Mouse (Mus musculus): ENCODE data around the gene Atp13a4. TPM values are rescaled to one million over a fixed set of nuclear protein-coding genes. Genes with fewer than 3 reads are reported as not detected.
A peak's percentile ranks its signal among the peaks of the same experiment; 100 is the strongest.

The Atp13a4 gene
- polyA plus RNA-seq, 1 experiment from 2014 or later: 1.5 TPM

DNA sequence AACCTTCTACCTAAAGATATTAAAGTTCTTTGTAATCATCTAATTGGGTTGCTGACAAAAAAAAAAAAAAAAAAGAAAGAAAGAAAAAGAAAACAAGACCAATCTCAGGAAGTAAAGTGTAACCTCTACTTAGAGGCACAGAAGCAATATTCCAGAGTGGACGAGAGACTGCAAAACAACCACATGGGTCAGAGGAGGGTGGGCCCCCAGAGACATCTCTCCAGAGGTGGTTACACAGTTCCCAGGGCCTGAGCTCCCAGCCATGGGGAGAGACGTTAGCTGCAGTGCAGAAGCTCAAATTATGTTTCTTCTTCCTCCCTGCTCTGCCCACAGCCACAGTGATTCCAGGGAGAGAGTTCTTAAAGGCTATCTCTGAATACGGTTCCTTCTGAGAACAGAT, 102.5 kb downstream of the Atp13a4 start:
- no peaks in the 10 kb centered on the region for H3K36me3 ChIP-seq (ENCODE audit: control insufficient read depth, insufficient read depth)
- H3K9me3 ChIP-seq (ENCODE audit: control insufficient read depth, low read length): no peaks in the 10 kb centered on the region
- no peak overlapping the region for H3K4me2 ChIP-seq (ENCODE audit: low read length)
- no peaks in the 10 kb centered on the region for H3K27me3 ChIP-seq (replicated peaks; ENCODE audit: control insufficient read depth, insufficient read depth, low read length)
- H3K4me3 ChIP-seq (replicated peaks; ENCODE audit: low read length): no peak overlapping the region
- H3K27ac ChIP-seq (ENCODE audit: low read length): no peak overlapping the region
- ATAC-seq: no peak
- peaks cover 4% of the 10 kb centered on the region for H3K4me1 ChIP-seq (replicated peaks; ENCODE audit: control insufficient read depth, insufficient read depth, low read length)
- H3K9ac ChIP-seq (replicated peaks; ENCODE audit: low read depth, low read length): no peak overlapping the region
- 56% methylated on average over 3 of the region's 3 CpGs for WGBS

DNA sequence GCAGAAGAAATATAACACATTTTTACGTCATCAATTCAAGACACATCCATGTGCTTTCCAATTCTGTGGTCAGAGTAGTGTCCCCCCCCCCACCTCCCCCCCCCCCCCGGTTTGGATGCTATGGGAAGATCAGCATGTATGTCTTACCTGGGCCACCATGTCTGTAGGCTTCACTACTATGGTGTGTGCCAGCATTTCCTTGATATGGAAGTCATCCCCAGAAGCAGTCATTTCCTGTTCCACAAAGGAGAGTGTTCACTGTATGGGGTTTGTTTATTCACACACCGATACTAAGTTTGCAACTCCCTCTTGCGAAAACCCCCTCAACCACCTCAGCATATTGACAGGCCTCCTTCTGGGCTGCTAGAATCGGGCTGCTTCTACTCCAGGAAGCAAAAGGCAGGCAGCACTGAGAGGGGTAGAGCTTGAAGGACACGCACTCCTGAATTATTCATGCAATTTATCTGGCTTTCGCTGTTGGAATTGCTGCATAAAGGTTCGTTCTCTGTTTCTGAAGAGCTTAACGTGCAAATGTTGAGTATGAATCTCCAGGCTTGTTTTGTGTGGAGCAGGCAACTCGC, 103.2 kb downstream of the Atp13a4 start:
- H3K36me3 ChIP-seq (ENCODE audit: control insufficient read depth, insufficient read depth): no peaks in the 10 kb centered on the region
- H3K27me3 ChIP-seq (replicated peaks; ENCODE audit: control insufficient read depth, insufficient read depth, low read length): no peaks in the 10 kb centered on the region
- no peak overlapping the region for H3K4me3 ChIP-seq (replicated peaks; ENCODE audit: low read length)
- 0 out of 2 replicates have a peak overlapping the region, but pooled peaks have one; percentile 5 for H3K9ac ChIP-seq (replicated peaks; ENCODE audit: low read depth, low read length)
- no peaks in the 10 kb centered on the region for H3K9me3 ChIP-seq (ENCODE audit: control insufficient read depth, low read length)
- peaks cover 4% of the 10 kb centered on the region for H3K4me1 ChIP-seq (replicated peaks; ENCODE audit: control insufficient read depth, insufficient read depth, low read length)
- peak; percentile 73 for ATAC-seq
- H3K4me2 ChIP-seq (ENCODE audit: low read length): no peak overlapping the region
- WGBS: 34% methylated on average over 9 of the region's 10 CpGs
- H3K27ac ChIP-seq (ENCODE audit: low read length): no peak overlapping the region

DNA sequence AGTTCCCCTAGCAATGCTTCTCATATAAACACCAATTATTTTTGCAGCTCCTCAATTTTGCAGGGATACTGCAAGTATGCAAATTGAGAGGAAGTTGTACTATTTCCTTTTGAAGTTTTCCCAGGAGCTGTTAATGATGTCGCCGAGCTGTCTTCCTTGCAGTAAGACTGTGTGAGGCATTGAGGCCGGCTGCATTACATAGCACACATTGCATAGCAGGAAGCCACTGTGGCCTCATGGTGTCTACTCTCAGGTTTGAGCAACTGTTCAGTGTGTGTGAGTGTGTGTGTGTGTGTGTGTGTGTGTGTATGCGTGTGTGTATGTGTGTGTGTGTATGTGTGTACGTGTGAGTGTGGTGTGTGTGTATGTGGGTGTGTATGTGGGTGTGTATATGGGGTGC, 106.6 kb downstream of the Atp13a4 start:
- H3K27ac ChIP-seq (ENCODE audit: low read length): no peak overlapping the region
- whole genome bisulfite sequencing: 72% methylated on average over 5 of the region's 5 CpGs
- no peak for ATAC-seq

DNA sequence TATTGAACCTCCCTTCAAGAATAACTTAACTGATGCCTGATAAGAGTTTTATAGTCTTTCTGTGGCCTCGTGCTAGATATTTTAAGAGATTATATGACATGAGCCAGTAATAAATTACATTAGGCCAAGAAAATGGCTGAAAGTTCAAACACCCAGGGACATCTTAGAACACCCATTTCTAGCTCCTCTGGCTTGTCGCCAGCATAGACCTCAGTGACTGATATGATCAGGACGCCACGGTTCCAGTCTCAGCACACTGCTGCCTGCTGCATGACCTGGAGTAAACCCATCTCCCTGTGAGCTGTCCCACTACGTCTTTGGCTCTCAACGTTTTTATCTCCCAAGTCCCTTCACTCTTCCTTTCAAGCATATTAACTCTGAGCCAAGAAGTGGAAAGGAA, 108.9 kb downstream of the Atp13a4 start:
- Histone ChIP-seq H3K27ac (ENCODE audit: low read length) (no peak overlapping the region), H3K4me1 (replicated peaks; ENCODE audit: control insufficient read depth, insufficient read depth, low read length) (no peaks in the 10 kb centered on the region), H3K36me3 (ENCODE audit: control insufficient read depth, insufficient read depth) (no peaks in the 10 kb centered on the region), H3K9ac (replicated peaks; ENCODE audit: low read depth, low read length) (no peak overlapping the region), H3K4me3 (replicated peaks; ENCODE audit: low read length) (no peak overlapping the region), H3K27me3 (replicated peaks; ENCODE audit: control insufficient read depth, insufficient read depth, low read length) (no peaks in the 10 kb centered on the region), H3K9me3 (ENCODE audit: control insufficient read depth, low read length) (no peaks in the 10 kb centered on the region), H3K4me2 (ENCODE audit: low read length) (no peak overlapping the region)
- 85% methylated on average over 6 of the region's 6 CpGs for WGBS
- no peak for ATAC-seq

More for the DNA sequence above, 106.6 kb downstream of the Atp13a4 start:
- H3K9ac ChIP-seq (replicated peaks; ENCODE audit: low read depth, low read length): no peak overlapping the region
- no peaks in the 10 kb centered on the region for H3K9me3 ChIP-seq (ENCODE audit: control insufficient read depth, low read length)
- H3K4me3 ChIP-seq (replicated peaks; ENCODE audit: low read length): no peak overlapping the region
- no peaks in the 10 kb centered on the region for H3K36me3 ChIP-seq (ENCODE audit: control insufficient read depth, insufficient read depth)
- peaks cover 4% of the 10 kb centered on the region for H3K4me1 ChIP-seq (replicated peaks; ENCODE audit: control insufficient read depth, insufficient read depth, low read length)
- no peak overlapping the region for H3K4me2 ChIP-seq (ENCODE audit: low read length)
- H3K27me3 ChIP-seq (replicated peaks; ENCODE audit: control insufficient read depth, insufficient read depth, low read length): no peaks in the 10 kb centered on the region

DNA sequence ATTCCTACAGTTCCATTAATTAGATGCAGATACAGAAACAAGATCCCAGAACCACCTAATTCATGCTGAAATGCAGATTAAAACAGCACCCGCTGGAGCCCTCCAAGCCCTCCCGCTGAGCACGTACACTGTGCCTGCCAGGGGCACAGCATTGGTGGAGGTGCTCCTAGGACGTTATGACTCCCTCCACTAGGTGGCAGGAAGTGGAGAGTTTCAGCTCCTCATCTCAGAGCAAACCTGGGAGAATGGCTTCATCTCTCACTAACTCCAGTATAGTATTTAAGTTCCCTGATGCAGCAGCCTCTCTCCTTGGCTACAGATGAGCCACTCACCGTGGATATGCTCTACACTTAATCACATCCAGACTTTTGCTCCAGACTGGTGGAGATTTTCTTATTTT, 110.0 kb downstream of the Atp13a4 start:
- Histone ChIP-seq H3K9ac (replicated peaks; ENCODE audit: low read depth, low read length) (no peak overlapping the region), H3K4me3 (replicated peaks; ENCODE audit: low read length) (no peak overlapping the region), H3K27me3 (replicated peaks; ENCODE audit: control insufficient read depth, insufficient read depth, low read length) (no peaks in the 10 kb centered on the region), H3K4me1 (replicated peaks; ENCODE audit: control insufficient read depth, insufficient read depth, low read length) (no peaks in the 10 kb centered on the region), H3K9me3 (ENCODE audit: control insufficient read depth, low read length) (no peaks in the 10 kb centered on the region), H3K27ac (ENCODE audit: low read length) (no peak overlapping the region), H3K4me2 (ENCODE audit: low read length) (no peak overlapping the region), H3K36me3 (ENCODE audit: control insufficient read depth, insufficient read depth) (no peaks in the 10 kb centered on the region)
- peak; percentile 92 for ATAC-seq
- WGBS: 14% methylated on average over 5 of the region's 5 CpGs

DNA sequence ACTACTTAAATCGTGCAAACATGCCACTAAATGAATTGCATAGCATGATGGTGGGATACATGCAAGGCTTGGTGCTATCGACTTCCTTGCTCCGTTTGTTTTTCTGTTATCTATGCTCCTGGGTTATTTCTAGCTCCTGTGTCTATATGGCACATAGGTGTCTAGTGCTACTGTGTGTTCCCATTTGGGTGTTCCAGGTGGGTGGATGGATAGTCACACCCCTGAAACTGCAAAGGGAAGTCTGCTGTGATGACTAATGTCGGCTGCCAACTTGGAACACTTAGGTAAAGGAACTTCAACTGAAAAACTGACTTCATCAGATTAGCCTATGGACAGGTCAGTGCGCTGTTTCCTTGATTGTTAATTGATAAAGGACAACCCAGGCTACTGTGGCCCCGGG, 129.8 kb downstream of the Atp13a4 start:
- no peak for ATAC-seq
- no peaks in the 10 kb centered on the region for H3K4me1 ChIP-seq (replicated peaks; ENCODE audit: control insufficient read depth, insufficient read depth, low read length)
- H3K4me3 ChIP-seq (replicated peaks; ENCODE audit: low read length): no peak overlapping the region
- no peak overlapping the region for H3K4me2 ChIP-seq (ENCODE audit: low read length)
- no peak overlapping the region for H3K9ac ChIP-seq (replicated peaks; ENCODE audit: low read depth, low read length)
- 93% methylated on average over 6 of the region's 6 CpGs for WGBS
- no peaks in the 10 kb centered on the region for H3K36me3 ChIP-seq (ENCODE audit: control insufficient read depth, insufficient read depth)
- no peaks in the 10 kb centered on the region for H3K27me3 ChIP-seq (replicated peaks; ENCODE audit: control insufficient read depth, insufficient read depth, low read length)
- no peak overlapping the region for H3K27ac ChIP-seq (ENCODE audit: low read length)
- H3K9me3 ChIP-seq (ENCODE audit: control insufficient read depth, low read length): no peaks in the 10 kb centered on the region

DNA sequence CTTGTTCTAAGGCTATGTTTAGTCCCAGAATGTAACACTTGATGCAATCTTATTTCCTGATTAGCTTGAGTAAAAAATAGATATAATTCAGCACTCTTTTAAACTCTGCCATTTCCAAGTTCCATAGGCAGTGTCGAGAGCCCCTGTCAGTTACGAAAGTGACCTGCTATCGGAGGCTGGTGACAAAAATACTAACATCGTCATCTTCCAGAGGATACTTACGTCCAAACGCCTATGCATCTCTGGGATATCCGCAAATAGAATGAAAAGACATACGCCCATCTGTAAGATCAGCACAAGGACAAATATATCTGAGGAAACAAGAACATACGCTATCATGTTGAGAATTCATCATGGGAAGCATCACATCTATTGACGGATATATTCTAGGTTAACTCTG, 137.3 kb downstream of the Atp13a4 start:
- Histone ChIP-seq H3K4me3 (replicated peaks; ENCODE audit: low read length) (no peak overlapping the region), H3K27me3 (replicated peaks; ENCODE audit: control insufficient read depth, insufficient read depth, low read length) (no peaks in the 10 kb centered on the region), H3K36me3 (ENCODE audit: control insufficient read depth, insufficient read depth) (no peaks in the 10 kb centered on the region), H3K27ac (ENCODE audit: low read length) (no peak overlapping the region), H3K4me2 (ENCODE audit: low read length) (no peak overlapping the region), H3K9me3 (ENCODE audit: control insufficient read depth, low read length) (no peaks in the 10 kb centered on the region), H3K9ac (replicated peaks; ENCODE audit: low read depth, low read length) (no peak overlapping the region), H3K4me1 (replicated peaks; ENCODE audit: control insufficient read depth, insufficient read depth, low read length) (no peaks in the 10 kb centered on the region)
- WGBS: 95% methylated on average over 10 of the region's 10 CpGs
- ATAC-seq: no peak

DNA sequence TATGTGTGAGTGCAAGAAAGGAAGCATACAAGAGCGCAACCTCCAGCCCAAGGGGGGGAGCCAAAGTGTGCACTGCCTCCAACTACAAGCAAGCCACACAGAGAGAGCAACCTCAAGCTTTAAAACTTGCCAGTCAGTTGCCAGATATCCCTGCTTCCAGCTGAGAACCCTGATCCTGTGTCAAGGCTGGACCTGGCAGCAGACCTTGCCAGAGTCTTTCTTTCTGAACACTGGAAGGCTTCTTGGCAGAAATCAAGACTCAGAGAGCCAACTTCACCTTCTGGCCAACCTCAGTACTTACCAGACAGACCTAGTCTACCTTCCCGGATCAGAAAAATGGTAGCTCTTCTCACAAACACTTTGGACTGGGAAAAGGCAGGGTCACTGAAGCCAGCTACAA, 145.6 kb downstream of the Atp13a4 start:
- 91% methylated on average over 2 of the region's 2 CpGs for WGBS
- no peaks in the 10 kb centered on the region for H3K36me3 ChIP-seq (ENCODE audit: control insufficient read depth, insufficient read depth)
- no peaks in the 10 kb centered on the region for H3K27me3 ChIP-seq (replicated peaks; ENCODE audit: control insufficient read depth, insufficient read depth, low read length)
- no peaks in the 10 kb centered on the region for H3K4me1 ChIP-seq (replicated peaks; ENCODE audit: control insufficient read depth, insufficient read depth, low read length)
- no peak overlapping the region for H3K4me3 ChIP-seq (replicated peaks; ENCODE audit: low read length)
- no peak overlapping the region for H3K9ac ChIP-seq (replicated peaks; ENCODE audit: low read depth, low read length)
- ATAC-seq: no peak
- H3K27ac ChIP-seq (ENCODE audit: low read length): no peak overlapping the region
- no peaks in the 10 kb centered on the region for H3K9me3 ChIP-seq (ENCODE audit: control insufficient read depth, low read length)
- no peak overlapping the region for H3K4me2 ChIP-seq (ENCODE audit: low read length)

DNA sequence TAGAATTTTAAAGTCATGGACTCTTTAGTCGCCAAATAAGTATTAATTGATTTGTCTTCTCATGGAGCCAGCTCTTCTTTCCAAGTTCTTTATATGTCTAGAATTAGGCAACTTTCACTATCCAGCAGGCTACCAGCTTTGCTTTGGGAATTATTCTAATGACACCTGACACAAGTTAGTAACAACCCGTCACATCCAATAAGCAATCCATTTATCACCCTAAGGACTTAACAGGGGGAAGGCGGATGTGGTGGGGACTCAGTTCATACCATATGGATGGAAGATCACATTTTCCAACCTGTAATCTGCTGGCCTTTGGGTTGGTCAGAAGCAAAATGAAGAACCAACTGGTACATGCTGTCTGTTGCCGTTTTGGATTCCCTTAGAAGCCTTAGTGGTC, 159.9 kb downstream of the Atp13a4 start:
- Histone ChIP-seq H3K9me3 (ENCODE audit: control insufficient read depth, low read length) (no peaks in the 10 kb centered on the region), H3K27me3 (replicated peaks; ENCODE audit: control insufficient read depth, insufficient read depth, low read length) (no peaks in the 10 kb centered on the region), H3K4me1 (replicated peaks; ENCODE audit: control insufficient read depth, insufficient read depth, low read length) (no peaks in the 10 kb centered on the region), H3K9ac (replicated peaks; ENCODE audit: low read depth, low read length) (no peak overlapping the region), H3K4me3 (replicated peaks; ENCODE audit: low read length) (no peak overlapping the region), H3K4me2 (ENCODE audit: low read length) (no peak overlapping the region), H3K36me3 (ENCODE audit: control insufficient read depth, insufficient read depth) (no peaks in the 10 kb centered on the region), H3K27ac (ENCODE audit: low read length) (no peak overlapping the region)
- no peak for ATAC-seq
- 94% methylated on average over 4 of the region's 4 CpGs for WGBS

DNA sequence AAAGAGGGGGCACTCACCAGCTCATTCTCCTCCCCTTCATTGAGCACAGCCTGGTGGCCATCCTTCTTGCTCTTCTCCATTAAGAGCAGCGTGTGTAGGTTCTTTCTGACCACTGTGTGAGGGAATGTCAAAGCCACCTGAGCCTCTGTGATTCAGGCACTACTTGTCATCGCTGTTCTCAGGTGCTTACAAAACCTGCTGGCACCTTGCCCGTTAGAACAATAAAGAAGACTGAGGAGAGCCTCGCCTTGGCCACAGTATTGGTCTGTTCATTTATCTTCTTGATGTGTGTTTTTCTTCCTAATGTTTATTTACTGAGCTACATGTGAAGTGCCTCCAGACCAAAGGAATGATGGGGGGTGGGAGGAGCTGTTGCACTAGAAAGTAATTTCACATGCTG, 166.2 kb downstream of the Atp13a4 start, which contains the start of gene Atp13a5:
TSS of gene Atp13a5 (minus strand) at position 275 of the 400 bp plus-strand sequence.
- Histone ChIP-seq H3K27ac (ENCODE audit: low read length) (no peak within 1 kb of the TSS), H3K36me3 (ENCODE audit: control insufficient read depth, insufficient read depth) (no peaks in the 10 kb centered on the region), H3K4me1 (replicated peaks; ENCODE audit: control insufficient read depth, insufficient read depth, low read length) (no peaks in the 10 kb centered on the region), H3K4me2 (ENCODE audit: low read length) (no peak within 1 kb of the TSS), H3K27me3 (replicated peaks; ENCODE audit: control insufficient read depth, insufficient read depth, low read length) (no peaks in the 10 kb centered on the region), H3K4me3 (replicated peaks; ENCODE audit: low read length) (no peak within 1 kb of the TSS), H3K9ac (replicated peaks; ENCODE audit: low read depth, low read length) (no peak within 1 kb of the TSS), H3K9me3 (ENCODE audit: control insufficient read depth, low read length) (no peaks in the 10 kb centered on the region)
- ATAC-seq: no peak
- 80% methylated on average over 4 of the region's 4 CpGs for WGBS
